Mouse (Mus musculus): ENCODE results near the gene Tnni3k.

The Tnni3k gene

GRCm38 (mm10) chr3:154949551-154949950 lies 105.7 kb downstream of the Tnni3k start:
- no peak for DNase-seq (ENCODE audit: low spot score in 2 of 2)

GRCm38 (mm10) chr3:154945688-154946161 lies 109.5 kb downstream of the Tnni3k start:
- no peak for DNase-seq (ENCODE audit: low spot score in 2 of 2)

GRCm38 (mm10) chr3:154927757-154928156 lies 127.5 kb downstream of the Tnni3k start:
- no peak for DNase-seq (ENCODE audit: low spot score in 2 of 2)

- DNase-seq (ENCODE audit: low spot score in 2 of 2): no peak
These were observed 130.3 kb downstream of the Tnni3k start for GRCm38 (mm10) chr3:154924936-154925335.

- no peak for DNase-seq (ENCODE audit: low spot score in 2 of 2)
These were observed 139.6 kb downstream of the Tnni3k start for GRCm38 (mm10) chr3:154915566-154915965.

- no peak for DNase-seq (ENCODE audit: low spot score in 2 of 2)
These were observed 141.6 kb downstream of the Tnni3k start for GRCm38 (mm10) chr3:154913641-154914040.

GRCm38 (mm10) chr3:154896737-154897136 lies 158.5 kb downstream of the Tnni3k start:
- no peak for DNase-seq (ENCODE audit: low spot score in 2 of 2)

- no peak for DNase-seq (ENCODE audit: low spot score in 2 of 2)
These were observed 162.0 kb downstream of the Tnni3k start for GRCm38 (mm10) chr3:154893225-154893624.

GRCm38 (mm10) chr3:154885452-154885851 lies 169.8 kb downstream of the Tnni3k start:
- no peak for DNase-seq (ENCODE audit: low spot score in 2 of 2)

GRCm38 (mm10) chr3:154885048-154885447 lies 170.2 kb downstream of the Tnni3k start:
- DNase-seq (ENCODE audit: low spot score in 2 of 2): no peak

GRCm38 (mm10) chr3:154881428-154881986 lies 173.7 kb downstream of the Tnni3k start:
- no peak for DNase-seq (ENCODE audit: low spot score in 2 of 2)

GRCm38 (mm10) chr3:154880536-154880939 lies 174.7 kb downstream of the Tnni3k start:
- DNase-seq (ENCODE audit: low spot score in 2 of 2): no peak

- no peak for DNase-seq (ENCODE audit: low spot score in 2 of 2)
These were observed 175.1 kb downstream of the Tnni3k start for GRCm38 (mm10) chr3:154880108-154880507.

GRCm38 (mm10) chr3:154879515-154879914 lies 175.7 kb downstream of the Tnni3k start:
- no peak for DNase-seq (ENCODE audit: low spot score in 2 of 2)

- DNase-seq (ENCODE audit: low spot score in 2 of 2): no peak
These were observed 176.1 kb downstream of the Tnni3k start for GRCm38 (mm10) chr3:154879080-154879479.

GRCm38 (mm10) chr3:154868807-154869206 lies 186.4 kb downstream of the Tnni3k start:
- DNase-seq (ENCODE audit: low spot score in 2 of 2): no peak

GRCm38 (mm10) chr3:154861921-154862320 lies 193.3 kb downstream of the Tnni3k start:
- DNase-seq (ENCODE audit: low spot score in 2 of 2): no peak

GRCm38 (mm10) chr3:154859721-154860120 lies 195.5 kb downstream of the Tnni3k start:
- DNase-seq (ENCODE audit: low spot score in 2 of 2): no peak

- DNase-seq (ENCODE audit: low spot score in 2 of 2): no peak
These were observed 201.9 kb downstream of the Tnni3k start for GRCm38 (mm10) chr3:154853257-154853656.

- no peak for DNase-seq (ENCODE audit: low spot score in 2 of 2)
These were observed 202.9 kb downstream of the Tnni3k start for GRCm38 (mm10) chr3:154852281-154852680.

GRCm38 (mm10) chr3:154842247-154842646 lies 213.0 kb downstream of the Tnni3k start:
- no peak for DNase-seq (ENCODE audit: low spot score in 2 of 2)

GRCm38 (mm10) chr3:154841076-154841475 lies 214.1 kb downstream of the Tnni3k start:
- DNase-seq (ENCODE audit: low spot score in 2 of 2): no peak

- DNase-seq (ENCODE audit: low spot score in 2 of 2): no peak
These were observed 217.3 kb downstream of the Tnni3k start for GRCm38 (mm10) chr3:154837861-154838260.

GRCm38 (mm10) chr3:154836137-154836536 lies 219.1 kb downstream of the Tnni3k start:
- DNase-seq (ENCODE audit: low spot score in 2 of 2): no peak

Data from urinary bladder, postnatal 36 days (tissue).